Mouse (Mus musculus): ENCODE measurements around the gene Dlg2. TPM values are rescaled to one million over a fixed set of nuclear protein-coding genes. Genes with fewer than 3 reads are reported as not detected.

Dlg2 gene
- polyA plus RNA-seq, 1 experiment, result 0.85 TPM

- H3K27ac ChIP-seq (ENCODE audit: insufficient read depth, low read length), result no peak overlapping the region
- H3K4me3 ChIP-seq (ENCODE audit: low read depth, low read length), result no peak overlapping the region
- H3K9me3 ChIP-seq (replicated peaks; ENCODE audit: control insufficient read depth, insufficient read depth, low read length, poor library complexity, severe bottlenecking), result no peaks in the 10 kb centered on the region
- no peaks in the 10 kb centered on the region for H3K27me3 ChIP-seq (ENCODE audit: control insufficient read depth, insufficient read depth, low read length, poor library complexity, severe bottlenecking)
- no peak overlapping the region for H3K9ac ChIP-seq (ENCODE audit: low read depth, poor library complexity, severe bottlenecking)
- no peaks in the 10 kb centered on the region for H3K36me3 ChIP-seq (ENCODE audit: control insufficient read depth, insufficient read depth, low read length, poor library complexity, severe bottlenecking)
- no peak for TF ChIP-seq CTCF (IDR thresholded peaks at IDR 0.05; ENCODE audit: low read depth, low read length)
- TF ChIP-seq EP300 (IDR thresholded peaks at IDR 0.05; ENCODE audit: insufficient read depth, low read depth, low read length), result no peak
- TF ChIP-seq POLR2A (IDR thresholded peaks at IDR 0.05; ENCODE audit: insufficient read depth, low read length), result no peak
- H3K4me1 ChIP-seq (ENCODE audit: control insufficient read depth, insufficient read depth, low read length), result no peaks in the 10 kb centered on the region
Measured at GRCm38 (mm10) chr7:92258148-92258547, 1781.7 kb downstream of the Dlg2 start.

- H3K27me3 ChIP-seq (ENCODE audit: control insufficient read depth, insufficient read depth, low read length, poor library complexity, severe bottlenecking), result no peaks in the 10 kb centered on the region
- H3K27ac ChIP-seq (ENCODE audit: insufficient read depth, low read length), result no peak overlapping the region
- H3K4me3 ChIP-seq (ENCODE audit: low read depth, low read length), result no peak overlapping the region
- H3K9ac ChIP-seq (ENCODE audit: low read depth, poor library complexity, severe bottlenecking), result no peak overlapping the region
- TF ChIP-seq EP300 (IDR thresholded peaks at IDR 0.05; ENCODE audit: insufficient read depth, low read depth, low read length) (no peak), POLR2A (IDR thresholded peaks at IDR 0.05; ENCODE audit: insufficient read depth, low read length) (no peak), CTCF (IDR thresholded peaks at IDR 0.05; ENCODE audit: low read depth, low read length) (no peak)
- H3K9me3 ChIP-seq (replicated peaks; ENCODE audit: control insufficient read depth, insufficient read depth, low read length, poor library complexity, severe bottlenecking), result no peaks in the 10 kb centered on the region
- no peaks in the 10 kb centered on the region for H3K36me3 ChIP-seq (ENCODE audit: control insufficient read depth, insufficient read depth, low read length, poor library complexity, severe bottlenecking)
- no peaks in the 10 kb centered on the region for H3K4me1 ChIP-seq (ENCODE audit: control insufficient read depth, insufficient read depth, low read length)
Measured at GRCm38 (mm10) chr7:92258701-92259100, 1782.2 kb downstream of the Dlg2 start.

- no peak overlapping the region for H3K4me3 ChIP-seq (ENCODE audit: low read depth, low read length)
- no peak for TF ChIP-seq CTCF (IDR thresholded peaks at IDR 0.05; ENCODE audit: low read depth, low read length)
- no peak for TF ChIP-seq EP300 (IDR thresholded peaks at IDR 0.05; ENCODE audit: insufficient read depth, low read depth, low read length)
- TF ChIP-seq POLR2A (IDR thresholded peaks at IDR 0.05; ENCODE audit: insufficient read depth, low read length), result no peak
- no peaks in the 10 kb centered on the region for H3K27me3 ChIP-seq (ENCODE audit: control insufficient read depth, insufficient read depth, low read length, poor library complexity, severe bottlenecking)
- no peak overlapping the region for H3K27ac ChIP-seq (ENCODE audit: insufficient read depth, low read length)
- H3K4me1 ChIP-seq (ENCODE audit: control insufficient read depth, insufficient read depth, low read length), result no peaks in the 10 kb centered on the region
- H3K36me3 ChIP-seq (ENCODE audit: control insufficient read depth, insufficient read depth, low read length, poor library complexity, severe bottlenecking), result no peaks in the 10 kb centered on the region
- H3K9me3 ChIP-seq (replicated peaks; ENCODE audit: control insufficient read depth, insufficient read depth, low read length, poor library complexity, severe bottlenecking), result no peaks in the 10 kb centered on the region
- H3K9ac ChIP-seq (ENCODE audit: low read depth, poor library complexity, severe bottlenecking), result no peak overlapping the region
Measured at GRCm38 (mm10) chr7:92264325-92264724, 1787.9 kb downstream of the Dlg2 start.

GRCm38 (mm10) chr7:92264964-92265363, 1788.5 kb downstream of the Dlg2 start:
- H3K36me3 ChIP-seq (ENCODE audit: control insufficient read depth, insufficient read depth, low read length, poor library complexity, severe bottlenecking), result no peaks in the 10 kb centered on the region
- no peak overlapping the region for H3K4me3 ChIP-seq (ENCODE audit: low read depth, low read length)
- no peaks in the 10 kb centered on the region for H3K27me3 ChIP-seq (ENCODE audit: control insufficient read depth, insufficient read depth, low read length, poor library complexity, severe bottlenecking)
- no peak for TF ChIP-seq POLR2A (IDR thresholded peaks at IDR 0.05; ENCODE audit: insufficient read depth, low read length)
- no peak for TF ChIP-seq CTCF (IDR thresholded peaks at IDR 0.05; ENCODE audit: low read depth, low read length)
- no peak for TF ChIP-seq EP300 (IDR thresholded peaks at IDR 0.05; ENCODE audit: insufficient read depth, low read depth, low read length)
- no peaks in the 10 kb centered on the region for H3K9me3 ChIP-seq (replicated peaks; ENCODE audit: control insufficient read depth, insufficient read depth, low read length, poor library complexity, severe bottlenecking)
- H3K4me1 ChIP-seq (ENCODE audit: control insufficient read depth, insufficient read depth, low read length), result no peaks in the 10 kb centered on the region
- no peak overlapping the region for H3K27ac ChIP-seq (ENCODE audit: insufficient read depth, low read length)
- no peak overlapping the region for H3K9ac ChIP-seq (ENCODE audit: low read depth, poor library complexity, severe bottlenecking)

- no peak overlapping the region for H3K9ac ChIP-seq (ENCODE audit: low read depth, poor library complexity, severe bottlenecking)
- TF ChIP-seq CTCF (IDR thresholded peaks at IDR 0.05; ENCODE audit: low read depth, low read length), result no peak
- no peak for TF ChIP-seq POLR2A (IDR thresholded peaks at IDR 0.05; ENCODE audit: insufficient read depth, low read length)
- TF ChIP-seq EP300 (IDR thresholded peaks at IDR 0.05; ENCODE audit: insufficient read depth, low read depth, low read length), result no peak
- no peak overlapping the region for H3K4me3 ChIP-seq (ENCODE audit: low read depth, low read length)
- no peaks in the 10 kb centered on the region for H3K36me3 ChIP-seq (ENCODE audit: control insufficient read depth, insufficient read depth, low read length, poor library complexity, severe bottlenecking)
- H3K27ac ChIP-seq (ENCODE audit: insufficient read depth, low read length), result no peak overlapping the region
- H3K9me3 ChIP-seq (replicated peaks; ENCODE audit: control insufficient read depth, insufficient read depth, low read length, poor library complexity, severe bottlenecking), result no peaks in the 10 kb centered on the region
- H3K27me3 ChIP-seq (ENCODE audit: control insufficient read depth, insufficient read depth, low read length, poor library complexity, severe bottlenecking), result no peaks in the 10 kb centered on the region
- H3K4me1 ChIP-seq (ENCODE audit: control insufficient read depth, insufficient read depth, low read length), result no peaks in the 10 kb centered on the region
Measured at GRCm38 (mm10) chr7:92275353-92275752, 1798.9 kb downstream of the Dlg2 start.

- Histone ChIP-seq H3K9me3 (replicated peaks; ENCODE audit: control insufficient read depth, insufficient read depth, low read length, poor library complexity, severe bottlenecking) (no peaks in the 10 kb centered on the region), H3K36me3 (ENCODE audit: control insufficient read depth, insufficient read depth, low read length, poor library complexity, severe bottlenecking) (no peaks in the 10 kb centered on the region)
Measured at GRCm38 (mm10) chr7:92277629-92278028, 1801.2 kb downstream of the Dlg2 start.

More at GRCm38 (mm10) chr7:92277629-92278028, 1801.2 kb downstream of the Dlg2 start:
- Histone ChIP-seq H3K4me3 (ENCODE audit: low read depth, low read length) (no peak overlapping the region), H3K27ac (ENCODE audit: insufficient read depth, low read length) (no peak overlapping the region), H3K4me1 (ENCODE audit: control insufficient read depth, insufficient read depth, low read length) (no peaks in the 10 kb centered on the region), H3K9ac (ENCODE audit: low read depth, poor library complexity, severe bottlenecking) (no peak overlapping the region), H3K27me3 (ENCODE audit: control insufficient read depth, insufficient read depth, low read length, poor library complexity, severe bottlenecking) (no peaks in the 10 kb centered on the region)
- TF ChIP-seq EP300 (IDR thresholded peaks at IDR 0.05; ENCODE audit: insufficient read depth, low read depth, low read length), result no peak
- TF ChIP-seq POLR2A (IDR thresholded peaks at IDR 0.05; ENCODE audit: insufficient read depth, low read length), result no peak
- TF ChIP-seq CTCF (IDR thresholded peaks at IDR 0.05; ENCODE audit: low read depth, low read length), result no peak

Measured in ES-Bruce4 (cell line).